Mouse (Mus musculus): Measurements from ENCODE around the gene Foxg1.

Foxg1 gene

GRCm38 (mm10) chr12:49382565-49383520 is at the start of gene Foxg1:
Foxg1 (plus strand) TSS chr12:49382660.
- DNase-seq (ENCODE audit: low spot score), result no peak

DNA sequence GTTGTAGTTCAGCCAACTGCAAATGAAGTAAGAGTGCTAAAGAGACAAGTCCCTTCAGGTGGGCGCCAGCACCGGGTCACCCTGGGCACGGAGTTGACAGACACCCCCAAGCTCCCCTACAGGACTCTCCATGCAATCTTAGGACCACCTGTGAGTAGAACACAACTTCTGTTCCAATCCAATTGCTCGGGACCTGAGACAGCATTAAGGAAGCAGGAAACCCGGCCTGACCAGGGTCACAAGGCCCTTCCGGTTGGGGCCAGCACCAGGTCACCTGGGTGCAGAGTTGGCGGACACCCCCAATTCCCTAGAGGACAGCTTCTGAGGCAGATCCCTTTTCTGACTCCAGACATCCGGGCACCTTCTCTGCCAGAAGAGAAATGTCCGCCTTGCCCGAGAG is 32.8 kb upstream of the Foxg1 start:
- DNase-seq (ENCODE audit: low spot score), result no peak

DNA sequence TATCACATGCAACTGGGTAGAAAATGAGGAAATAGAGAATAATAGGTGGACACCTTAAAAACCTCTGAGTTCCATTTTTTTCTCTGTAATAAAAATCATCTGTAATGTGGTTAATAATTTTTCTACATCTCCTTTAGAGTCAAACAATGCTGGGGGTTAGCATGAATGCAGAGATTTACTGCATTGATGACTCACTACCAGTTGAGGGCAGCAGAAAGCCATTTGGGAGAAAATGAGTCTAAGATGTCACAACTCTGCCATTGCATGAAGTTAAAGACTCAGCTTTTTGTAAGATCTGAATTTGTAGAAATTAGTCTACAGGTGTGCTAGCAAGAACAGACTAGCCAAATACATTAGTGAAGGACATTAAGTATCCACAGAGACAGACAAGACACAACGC is 13.5 kb upstream of the Foxg1 start:
- no peak for DNase-seq (ENCODE audit: low spot score)

DNA sequence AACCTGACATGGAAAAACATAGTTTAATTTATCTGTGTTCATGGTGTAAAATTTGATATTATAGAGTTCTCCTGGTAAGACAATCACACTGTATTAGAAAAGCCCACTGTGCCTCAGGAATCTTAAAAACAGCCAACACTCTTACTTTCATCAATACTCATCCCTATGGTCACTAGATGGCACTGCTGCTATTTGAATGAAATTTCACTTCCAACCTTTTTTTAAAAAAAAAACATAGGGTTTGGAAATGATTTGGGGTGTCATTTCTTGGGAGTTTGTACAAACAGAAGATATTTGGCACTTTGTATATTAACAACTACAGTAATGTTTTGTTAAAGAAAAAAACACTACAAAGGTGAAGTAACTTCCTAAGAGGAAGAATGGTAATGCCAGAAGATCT is 10.3 kb upstream of the Foxg1 start:
- DNase-seq (ENCODE audit: low spot score), result no peak

DNA sequence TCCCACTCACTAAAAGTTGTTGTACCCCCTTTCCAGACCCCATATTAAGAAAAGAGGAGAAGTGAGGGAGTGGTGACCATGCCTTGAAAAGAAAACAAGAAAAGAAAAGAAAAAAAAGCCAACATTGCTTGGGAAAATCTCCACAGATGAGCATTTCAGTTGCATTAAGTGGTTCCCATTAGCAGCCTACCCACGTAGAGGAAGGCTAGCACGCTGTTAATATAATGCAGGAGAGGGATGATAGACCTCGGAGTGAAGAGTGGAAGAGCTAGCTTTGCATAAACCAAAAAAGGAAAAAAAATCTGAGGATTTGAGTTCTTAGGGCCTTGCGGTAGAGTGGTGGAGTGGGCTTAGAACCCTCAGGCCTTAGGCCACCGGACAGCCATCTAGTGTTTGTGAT is 9.3 kb upstream of the Foxg1 start:
- DNase-seq (ENCODE audit: low spot score), result no peak

- no peak for DNase-seq (ENCODE audit: low spot score)
Observed at GRCm38 (mm10) chr12:49373821-49374605, 8.4 kb upstream of the Foxg1 start.

GRCm38 (mm10) chr12:49374606-49374995 is 7.9 kb upstream of the Foxg1 start:
- DNase-seq (ENCODE audit: low spot score), result no peak

- no peak for DNase-seq (ENCODE audit: low spot score)
Observed at GRCm38 (mm10) chr12:49375427-49376317, 6.8 kb upstream of the Foxg1 start.

- no peak for DNase-seq (ENCODE audit: low spot score)
Observed at GRCm38 (mm10) chr12:49376318-49376992, 6.0 kb upstream of the Foxg1 start.

- DNase-seq (ENCODE audit: low spot score), result no peak
Observed at GRCm38 (mm10) chr12:49377281-49377970, 5.0 kb upstream of the Foxg1 start.

GRCm38 (mm10) chr12:49378920-49379319 is 3.5 kb upstream of the Foxg1 start:
- no peak for DNase-seq (ENCODE audit: low spot score)

DNA sequence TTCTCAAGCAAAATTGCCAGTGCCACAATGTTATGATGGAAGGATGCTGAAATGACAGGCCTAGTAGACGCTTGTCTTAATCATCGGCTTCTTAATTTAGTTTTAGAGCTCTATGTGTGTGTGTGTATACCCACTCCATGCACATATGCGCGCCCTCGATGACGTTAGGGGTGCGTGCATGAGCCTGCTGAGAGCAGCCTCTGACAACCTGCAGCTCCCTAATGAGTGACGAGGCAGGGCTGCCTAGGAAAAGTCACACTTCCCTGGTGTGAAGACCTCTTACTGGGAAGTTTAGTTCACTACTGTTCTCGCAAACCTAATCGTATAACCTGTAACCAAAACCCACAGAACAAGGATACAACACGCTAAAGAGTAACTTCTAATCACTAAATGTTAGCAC is 3.0 kb upstream of the Foxg1 start:
- no peak for DNase-seq (ENCODE audit: low spot score)

DNA sequence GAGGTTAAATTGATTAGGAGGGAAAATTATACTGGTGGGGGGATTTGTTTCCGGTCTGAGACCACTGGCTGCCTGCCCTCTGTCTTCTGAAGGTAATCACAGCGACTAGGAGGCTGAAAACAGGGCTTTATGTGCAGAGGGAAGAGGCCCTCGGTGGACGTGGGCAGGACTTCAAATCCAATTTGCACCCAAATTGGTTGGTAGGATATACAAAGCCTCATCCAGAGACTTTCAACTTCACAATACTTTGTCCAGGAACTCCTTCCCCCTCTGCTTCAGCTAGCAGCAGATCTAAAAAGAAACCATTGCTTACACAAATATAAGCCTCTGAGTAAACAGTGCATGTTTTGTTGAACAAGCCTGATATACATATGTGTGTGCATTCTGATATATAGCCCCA is 2.0 kb upstream of the Foxg1 start:
- DNase-seq (ENCODE audit: low spot score), result no peak

GRCm38 (mm10) chr12:49381031-49381525 is 1.4 kb upstream of the Foxg1 start:
- DNase-seq (ENCODE audit: low spot score), result no peak

DNA sequence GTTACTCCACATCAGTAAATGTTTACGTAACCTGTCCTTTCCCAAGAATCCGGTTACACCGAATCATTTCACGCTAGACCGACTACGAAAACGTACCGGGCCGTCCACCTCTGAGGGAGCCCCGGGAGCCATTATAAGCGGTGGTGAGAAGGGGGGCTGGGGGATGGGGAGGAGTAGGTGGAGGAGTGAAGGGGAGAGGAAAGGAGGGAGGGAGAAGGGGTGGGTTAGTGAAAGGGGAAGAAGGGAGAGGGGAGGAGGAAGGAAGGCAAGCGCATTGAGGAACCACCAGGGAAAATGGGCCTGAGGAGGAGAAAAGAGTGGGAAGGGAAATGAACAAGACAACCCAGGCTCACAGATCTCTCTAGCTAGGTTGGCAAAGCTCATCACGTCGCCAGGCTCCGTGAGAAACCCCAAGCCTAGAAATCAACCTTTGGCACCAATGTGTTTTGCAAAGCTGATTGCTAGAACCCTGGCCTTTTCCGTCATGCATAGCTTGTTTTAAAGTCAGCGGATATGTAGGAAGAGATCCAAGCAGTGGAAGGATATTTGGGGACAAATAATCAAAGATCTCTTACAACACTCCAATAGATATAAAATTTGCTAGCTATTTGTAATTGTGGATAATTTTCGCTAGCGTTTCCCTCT is 617 bp upstream of the Foxg1 start:
- no peak for DNase-seq (ENCODE audit: low spot score)

- DNase-seq (ENCODE audit: low spot score), result peak; percentile 39
Observed at GRCm38 (mm10) chr12:49383521-49384133, 1.2 kb downstream of the Foxg1 start.

- no peak for DNase-seq (ENCODE audit: low spot score)
Observed at GRCm38 (mm10) chr12:49384295-49384875, 1.9 kb downstream of the Foxg1 start.

DNA sequence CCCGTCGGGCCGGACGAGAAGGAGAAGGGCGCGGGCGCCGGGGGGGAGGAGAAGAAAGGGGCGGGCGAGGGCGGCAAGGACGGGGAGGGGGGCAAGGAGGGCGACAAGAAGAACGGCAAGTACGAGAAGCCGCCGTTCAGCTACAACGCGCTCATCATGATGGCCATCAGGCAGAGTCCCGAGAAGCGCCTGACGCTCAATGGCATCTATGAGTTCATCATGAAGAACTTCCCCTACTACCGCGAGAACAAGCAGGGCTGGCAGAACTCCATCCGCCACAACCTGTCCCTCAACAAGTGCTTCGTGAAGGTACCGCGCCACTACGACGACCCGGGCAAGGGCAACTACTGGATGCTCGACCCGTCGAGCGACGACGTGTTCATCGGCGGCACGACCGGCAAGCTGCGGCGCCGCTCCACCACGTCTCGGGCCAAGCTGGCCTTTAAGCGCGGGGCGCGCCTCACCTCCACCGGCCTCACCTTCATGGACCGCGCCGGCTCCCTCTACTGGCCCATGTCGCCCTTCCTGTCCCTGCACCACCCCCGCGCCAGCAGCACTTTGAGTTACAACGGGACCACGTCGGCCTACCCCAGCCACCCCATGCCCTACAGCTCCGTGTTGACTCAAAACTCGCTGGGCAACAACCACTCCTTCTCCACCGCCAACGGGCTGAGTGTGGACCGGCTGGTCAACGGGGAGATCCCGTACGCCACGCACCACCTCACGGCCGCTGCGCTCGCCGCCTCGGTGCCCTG is 2.6 kb downstream of the Foxg1 start, which contains the start of gene Gm43517:
Gm43517 (plus strand) TSS at position 299 of the 755 bp plus-strand sequence.
- DNase-seq (ENCODE audit: low spot score), result peak; percentile 26

DNA sequence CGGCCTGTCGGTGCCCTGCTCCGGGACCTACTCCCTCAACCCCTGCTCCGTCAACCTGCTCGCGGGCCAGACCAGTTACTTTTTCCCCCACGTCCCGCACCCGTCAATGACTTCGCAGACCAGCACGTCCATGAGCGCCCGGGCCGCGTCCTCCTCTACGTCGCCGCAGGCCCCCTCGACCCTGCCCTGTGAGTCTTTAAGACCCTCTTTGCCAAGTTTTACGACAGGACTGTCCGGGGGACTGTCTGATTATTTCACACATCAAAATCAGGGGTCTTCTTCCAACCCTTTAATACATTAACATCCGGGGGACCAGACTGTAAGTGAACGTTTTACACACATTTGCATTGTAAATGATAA is 3.2 kb downstream of the Foxg1 start:
- no peak for DNase-seq (ENCODE audit: low spot score)
